Mouse (Mus musculus) small intestine, adult 2 months (tissue): ENCODE data around the gene Dlat. TPM values are rescaled to one million over a fixed set of nuclear protein-coding genes. Genes with fewer than 3 reads are reported as not detected.
A peak's percentile ranks its signal among the peaks of the same experiment; 100 is the strongest.

ENCODE experiments used
- H3K27ac ChIP-seq: fragments of 200-500 bp; 2 replicates; pipeline ENCODE4 v1.5.1; 2012; ENCODE audit warnings: low read depth, low read length, control low read depth, inconsistent platforms; ENCODE audit not compliant: insufficient read depth
- H3K27me3 ChIP-seq: fragments of 200-500 bp; 2 replicates; pipeline ENCODE4 v1.6.1; 2012; ENCODE audit warnings: mild to moderate bottlenecking, moderate library complexity, low read length, inconsistent platforms; ENCODE audit not compliant: control insufficient read depth, insufficient read depth
- H3K36me3 ChIP-seq: fragments of 200-500 bp; 2 replicates; pipeline ENCODE4 v1.6.1; 2012; ENCODE audit warnings: mild to moderate bottlenecking, low read length, control low read depth, inconsistent platforms; ENCODE audit not compliant: control insufficient read depth, insufficient read depth
- H3K4me1 ChIP-seq: fragments of 200-500 bp; 2 replicates; pipeline ENCODE4 v1.6.1; 2012; ENCODE audit warnings: low read length, inconsistent platforms, mixed read lengths; ENCODE audit not compliant: control insufficient read depth, insufficient read depth, insufficient read length
- H3K4me3 ChIP-seq: fragments of 200-500 bp; 2 replicates; pipeline ENCODE4 v1.5.1; 2012; ENCODE audit warnings: low read depth, mild to moderate bottlenecking, control low read depth, inconsistent platforms, low read length, moderate library complexity
- CTCF ChIP-seq: fragments of 200-500 bp; IDR thresholded peaks from 2 replicates; pipeline ENCODE4 v1.5.1; 2012; ENCODE audit warnings: low read depth, mild to moderate bottlenecking, control low read depth, inconsistent platforms, low read length, moderate library complexity, mixed read lengths; ENCODE audit not compliant: insufficient replicate concordance, insufficient read length; ENCODE audit errors: extremely low read depth
- POLR2A ChIP-seq: fragments of 200-500 bp; IDR thresholded peaks from 2 replicates; pipeline ENCODE4 v1.6.1; 2012; ENCODE audit warnings: low read depth, mild to moderate bottlenecking, control low read depth, inconsistent platforms, low read length, moderate library complexity
- WGBS: fragments of 180-500 bp; shearing (Covaris S2); methylation state at CpG from one replicate; pipeline ENCODE4 v1.1.7; 2018; 5-methylcytosine and 5-hydroxymethylcytosine counted together
- polyA plus RNA-seq: library from polyadenylated mRNA; depleted of rRNA; stranded (reverse); fragments of >200 nt; gene quantifications from 2 replicates; pipeline ENCODE4 v1.2.3, GENCODE M21; 2012

The Dlat gene
- polyA plus RNA-seq, 1 experiment: 10.2 TPM

- no peak for TF ChIP-seq CTCF
- TF ChIP-seq POLR2A: no peak
- Histone ChIP-seq H3K27me3 (no peaks in the 10 kb centered on the region), H3K4me1 (no peaks in the 10 kb centered on the region), H3K27ac (no peak overlapping the region), H3K36me3 (peaks cover 15% of the 10 kb centered on the region), H3K4me3 (no peak overlapping the region)
- WGBS: 54% methylated on average over 9 of the region's 9 CpGs
Observed at GRCm38 (mm10) chr9:50617794-50618330, 41.7 kb downstream of the Dlat start.

GRCm38 (mm10) chr9:50616766-50617603 is 42.6 kb downstream of the Dlat start, which contains the start of the genes Pih1d2 and Nkapd1:
TSS of gene Pih1d2 (plus strand) at chr9:50617321.
TSS of gene Nkapd1 (minus strand) at chr9:50617464.
- H3K27ac ChIP-seq: peak within 1 kb of the TSS; percentile 90
- H3K27me3 ChIP-seq: no peaks in the 10 kb centered on the region
- no peak for TF ChIP-seq CTCF
- peak; percentile 27 for TF ChIP-seq POLR2A
- H3K4me1 ChIP-seq: no peaks in the 10 kb centered on the region
- H3K4me3 ChIP-seq: peak within 1 kb of the TSS; percentile 83
- H3K36me3 ChIP-seq: peaks cover 17% of the 10 kb centered on the region
- WGBS: under 1% methylated on average over 81 of the region's 81 CpGs

DNA sequence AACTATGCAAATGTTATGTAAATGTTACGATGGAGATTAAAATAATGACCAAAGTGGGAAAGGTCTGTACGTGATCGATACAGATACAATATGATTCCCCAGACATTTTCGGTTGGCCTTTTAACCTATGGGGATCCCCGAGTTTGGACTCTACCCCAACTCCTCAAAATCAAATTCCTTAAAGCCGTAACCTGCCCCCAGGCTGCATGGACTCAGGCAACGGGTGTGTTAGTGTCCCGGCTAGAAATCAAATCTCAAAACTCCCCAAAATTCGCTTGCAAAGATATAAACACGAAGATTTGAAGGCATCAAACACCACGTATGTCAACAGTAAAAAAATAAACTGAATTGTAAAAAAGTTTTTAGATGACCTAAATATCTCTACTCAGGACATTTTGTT is 43.4 kb downstream of the Dlat start:
- Histone ChIP-seq H3K27ac (peak overlapping the region; percentile 90; the same call in 1 of the 2 replicates), H3K4me3 (peak overlapping the region; percentile 83), H3K4me1 (no peaks in the 10 kb centered on the region), H3K27me3 (no peaks in the 10 kb centered on the region), H3K36me3 (peaks cover 23% of the 10 kb centered on the region)
- WGBS: 21% methylated on average over 11 of the region's 11 CpGs
- TF ChIP-seq CTCF (no peak), POLR2A (no peak)

DNA sequence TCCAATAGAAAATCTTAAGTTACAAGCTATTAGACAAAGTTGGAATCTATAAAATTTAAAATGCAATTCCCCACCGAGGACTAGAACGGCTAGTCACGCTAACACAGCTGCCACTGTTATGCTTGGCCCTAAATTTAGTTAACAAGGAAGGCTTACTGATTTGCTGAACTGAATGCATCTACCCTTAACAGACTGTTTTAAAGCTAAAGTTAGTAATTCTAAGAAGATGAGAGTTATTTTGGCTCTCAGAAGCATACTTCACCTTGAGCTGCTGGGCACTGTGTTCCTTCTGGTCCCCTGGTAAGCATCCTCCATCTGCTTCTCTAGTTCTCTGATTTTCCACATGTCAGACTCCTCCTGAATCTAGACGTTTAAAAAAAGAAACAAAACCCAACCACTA is 47.5 kb downstream of the Dlat start:
- H3K36me3 ChIP-seq: peaks cover 45% of the 10 kb centered on the region
- 0 out of 2 replicates have a peak, but pooled peaks cover 2% of the 10 kb centered on the region for H3K4me1 ChIP-seq
- 86% methylated on average over 4 of the region's 4 CpGs for WGBS
- no peaks in the 10 kb centered on the region for H3K27me3 ChIP-seq
- H3K27ac ChIP-seq: no peak overlapping the region
- TF ChIP-seq POLR2A (no peak), CTCF (no peak)
- no peak overlapping the region for H3K4me3 ChIP-seq

DNA sequence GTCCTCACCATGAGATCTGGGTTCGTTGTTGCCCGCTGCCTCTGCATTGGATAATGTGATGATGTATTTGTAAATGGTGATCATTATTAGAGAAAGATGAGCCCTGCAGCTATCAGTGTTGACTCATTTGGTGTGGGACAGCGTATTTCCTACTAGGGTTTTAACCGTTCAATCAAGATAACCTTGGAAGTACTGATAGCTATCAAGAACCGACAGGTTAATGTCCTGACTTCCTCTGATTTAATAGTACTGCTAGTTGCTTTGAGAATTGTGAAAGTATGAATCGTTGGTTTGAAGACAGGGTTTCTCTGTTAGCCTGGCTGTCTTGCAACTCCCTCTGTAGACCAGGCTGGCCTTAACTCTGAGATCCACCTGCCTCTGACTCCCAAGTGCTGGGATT is 55.2 kb downstream of the Dlat start:
- no peaks in the 10 kb centered on the region for H3K27me3 ChIP-seq
- H3K36me3 ChIP-seq: peaks cover 28% of the 10 kb centered on the region
- H3K27ac ChIP-seq: peak overlapping the region; percentile 78
- peaks cover 10% of the 10 kb centered on the region for H3K4me1 ChIP-seq
- TF ChIP-seq CTCF (no peak), POLR2A (no peak)
- peak overlapping the region; percentile 85 for H3K4me3 ChIP-seq
- WGBS: under 1% methylated on average over 6 of the region's 6 CpGs

GRCm38 (mm10) chr9:50603998-50604324 is 55.6 kb downstream of the Dlat start:
- H3K27me3 ChIP-seq: no peaks in the 10 kb centered on the region
- H3K4me1 ChIP-seq: peaks cover 10% of the 10 kb centered on the region
- WGBS: under 1% methylated on average over 24 of the region's 24 CpGs
- H3K36me3 ChIP-seq: peaks cover 29% of the 10 kb centered on the region
- H3K27ac ChIP-seq: peak overlapping the region; percentile 78
- peak overlapping the region; percentile 85 for H3K4me3 ChIP-seq
- TF ChIP-seq CTCF (no peak), POLR2A (no peak)

DNA sequence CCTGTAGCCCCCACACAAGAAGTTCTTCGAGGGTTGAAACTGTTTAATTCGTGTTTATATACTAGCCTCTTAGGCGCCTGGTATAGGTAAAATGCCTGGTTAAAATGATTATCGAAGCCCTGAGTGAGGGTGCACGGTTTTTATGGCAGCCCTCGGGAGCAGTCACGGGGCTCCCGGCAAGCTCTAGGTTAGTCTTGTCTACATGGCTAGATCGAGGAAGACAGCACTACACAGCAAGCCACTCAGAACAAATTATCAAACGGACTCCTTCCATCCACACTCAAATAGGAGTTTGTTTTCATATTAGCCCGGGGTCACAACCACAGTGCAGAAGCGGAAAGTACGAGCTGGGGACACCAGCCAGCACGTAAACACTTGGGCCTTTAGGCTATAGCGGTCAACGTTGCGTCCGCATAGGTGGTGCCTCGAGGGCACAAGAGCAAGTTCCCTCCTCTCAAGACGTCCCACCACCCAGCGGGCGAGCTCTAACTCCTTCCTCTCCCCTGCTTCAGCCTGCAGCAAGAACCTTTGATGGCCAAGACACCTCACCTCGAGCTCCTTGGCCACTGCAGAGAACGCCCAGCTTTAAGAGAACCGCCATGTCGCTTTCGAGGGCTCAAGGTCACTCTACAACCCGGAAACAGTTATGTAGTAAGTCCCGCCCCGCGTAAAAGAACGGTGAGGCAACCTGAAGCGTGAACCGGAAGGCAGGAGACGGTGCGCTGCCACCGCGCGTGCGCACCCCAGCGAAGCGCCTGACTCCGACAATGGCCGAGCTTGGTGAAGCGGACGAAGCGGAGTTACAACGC is 56.2 kb downstream of the Dlat start, which contains the start of the genes Sdhd and Timm8b:
Sdhd (minus strand) TSS at position 624 of the 809 bp plus-strand sequence.
Timm8b (plus strand) TSS at position 722 of the 809 bp plus-strand sequence.
- Histone ChIP-seq H3K4me3 (peak within 1 kb of the TSS; percentile 85), H3K27me3 (no peaks in the 10 kb centered on the region), H3K27ac (peak within 1 kb of the TSS; percentile 82), H3K36me3 (peaks cover 30% of the 10 kb centered on the region), H3K4me1 (peaks cover 10% of the 10 kb centered on the region)
- under 1% methylated on average over 48 of the region's 48 CpGs for WGBS
- TF ChIP-seq CTCF (no peak), POLR2A (no peak)
